Mouse (Mus musculus) MEL (cell line): ENCODE data around the gene Sdccag8. TPM values are rescaled to one million over a fixed set of nuclear protein-coding genes. Genes with fewer than 3 reads are reported as not detected.
A peak's percentile ranks its signal among the peaks of the same experiment; 100 is the strongest.

Experiments
- DNase-seq: peaks from one replicate; pipeline ENCODE4 v3.0.0; 2011; ENCODE audit warnings: low read depth, low spot score
- H3K27ac ChIP-seq: 2 replicates; pipeline ENCODE4 v1.5.1; 2012; ENCODE audit warnings: low read depth, mild to moderate bottlenecking, control low read depth, low read length, moderate library complexity; ENCODE audit not compliant: control insufficient read depth
- H3K27me3 ChIP-seq, 2 experiments: fragments of 150-350 bp in 1 of 2; sonication (generic) in 1 of 2; 2 replicates each; pipeline ENCODE4 v1.6.1; 2012; ENCODE audit warnings: low read length in 2 of 2, mild to moderate bottlenecking in 2 of 2, improper control_type of control experiment in 1 of 2, moderate library complexity in 1 of 2; ENCODE audit not compliant: insufficient read depth in 2 of 2, control insufficient read depth in 1 of 2
- H3K36me3 ChIP-seq, 2 experiments: 2 replicates each; pipeline ENCODE4 v1.6.1; 2012 to 2014; ENCODE audit warnings: low read length in 2 of 2, improper control_type of control experiment in 1 of 2, inconsistent platforms in 1 of 2, mild to moderate bottlenecking in 1 of 2; ENCODE audit not compliant: insufficient read depth in 2 of 2, control insufficient read depth in 1 of 2
- H3K4me1 ChIP-seq, 2 experiments: fragments of 150-350 bp in 1 of 2; sonication (generic) in 1 of 2; 2 replicates each; pipeline ENCODE4 v1.6.1; 2012; ENCODE audit warnings: low read length in 2 of 2, improper control_type of control experiment in 1 of 2, mild to moderate bottlenecking in 1 of 2; ENCODE audit not compliant: insufficient read depth in 2 of 2, control insufficient read depth in 1 of 2
- H3K4me3 ChIP-seq, 2 experiments: fragments of 150-350 bp in 1 of 2; sonication (generic) in 1 of 2; 2 replicates each; pipeline ENCODE4 v1.5.1; 2012; ENCODE audit warnings: low read depth in 2 of 2, low read length in 2 of 2, mild to moderate bottlenecking in 2 of 2, moderate library complexity in 2 of 2, control low read depth in 1 of 2, improper control_type of control experiment in 1 of 2; ENCODE audit not compliant: control insufficient read depth in 1 of 2, insufficient read depth in 1 of 2
- H3K79me2 ChIP-seq: 2 replicates; pipeline ENCODE4 v1.6.1; 2012; ENCODE audit warnings: mild to moderate bottlenecking, low read length, moderate library complexity; ENCODE audit not compliant: control insufficient read depth, poor library complexity, insufficient read depth
- H3K9ac ChIP-seq: 2 replicates; pipeline ENCODE4 v1.6.1; 2012; ENCODE audit warnings: low read depth, mild to moderate bottlenecking, control low read depth, low read length, moderate library complexity; ENCODE audit not compliant: control insufficient read depth, poor library complexity, severe bottlenecking
- H3K9me3 ChIP-seq: fragments of 150-350 bp; sonication (generic); replicated peaks from 2 replicates; pipeline ENCODE4 v1.6.1; 2012; ENCODE audit warnings: mild to moderate bottlenecking, low read length, improper control_type of control experiment, moderate library complexity; ENCODE audit not compliant: insufficient read depth
- CHD1 ChIP-seq: IDR thresholded peaks from 2 replicates; pipeline ENCODE4 v1.6.1; 2012; ENCODE audit warnings: low read depth, mild to moderate bottlenecking, inconsistent platforms, low read length, improper control_type of control experiment
- CTCF ChIP-seq, 3 experiments: IDR thresholded peaks in 2 of 3; conservative IDR thresholded peaks in 1 of 3; 2 replicates each; pipeline ENCODE4 v1.5.1; 2011 to 2012; ENCODE audit warnings: low read length in 3 of 3, low read depth in 2 of 3, mild to moderate bottlenecking in 2 of 3, improper control_type of control experiment in 1 of 3, inconsistent platforms in 1 of 3, mixed read lengths in 1 of 3, moderate library complexity in 1 of 3; ENCODE audit not compliant: control insufficient read depth in 1 of 3, insufficient read depth in 1 of 3, poor library complexity in 1 of 3, severe bottlenecking in 1 of 3
- EP300 ChIP-seq, 2 experiments: IDR thresholded peaks; 2 replicates each; pipeline ENCODE4 v1.6.1; 2011; ENCODE audit warnings: improper control_type of control experiment in 2 of 2, low read length in 2 of 2, low read depth in 1 of 2, mild to moderate bottlenecking in 1 of 2
- ETS1 ChIP-seq: IDR thresholded peaks from 2 replicates; pipeline ENCODE4 v1.6.1; 2012; ENCODE audit warnings: low read depth, mild to moderate bottlenecking, inconsistent platforms, low read length, improper control_type of control experiment, moderate library complexity
- KAT2A ChIP-seq: conservative IDR thresholded peaks from 2 replicates; pipeline ENCODE4 v1.6.1; 2012; ENCODE audit warnings: low read depth, low read length, improper control_type of control experiment, inconsistent platforms
- MAX ChIP-seq: IDR thresholded peaks from 2 replicates; pipeline ENCODE4 v1.6.1; 2011; ENCODE audit warnings: low read length, improper control_type of control experiment
- MYB ChIP-seq: IDR thresholded peaks from 2 replicates; pipeline ENCODE4 v1.6.1; 2011; ENCODE audit warnings: mild to moderate bottlenecking, low read depth, low read length, improper control_type of control experiment
- SIN3A ChIP-seq: IDR thresholded peaks from 2 replicates; pipeline ENCODE4 v1.6.1; 2012; ENCODE audit warnings: low read length, improper control_type of control experiment, inconsistent platforms
- SMC3 ChIP-seq: IDR thresholded peaks from 2 replicates; pipeline ENCODE4 v1.6.1; 2011; ENCODE audit warnings: low read depth, low read length, improper control_type of control experiment
- TAL1 ChIP-seq: IDR thresholded peaks from 2 replicates; pipeline ENCODE4 v1.6.1; 2012; ENCODE audit warnings: mild to moderate bottlenecking, inconsistent platforms, low read length, moderate library complexity, mixed read lengths
- TBP ChIP-seq: IDR thresholded peaks from 2 replicates; pipeline ENCODE4 v1.8.0; 2011; ENCODE audit warnings: low read depth, low read length, improper control_type of control experiment
- TCF12 ChIP-seq: IDR thresholded peaks from 2 replicates; pipeline ENCODE4 v1.6.1; 2014; ENCODE audit warnings: low read depth, mild to moderate bottlenecking, inconsistent platforms, low read length, improper control_type of control experiment, moderate library complexity
- USF2 ChIP-seq, 2 experiments: IDR thresholded peaks; 2 replicates each; pipeline ENCODE4 v1.6.1; 2011 to 2012; ENCODE audit warnings: improper control_type of control experiment in 2 of 2, low read length in 2 of 2, borderline replicate concordance in 1 of 2, inconsistent platforms in 1 of 2, low read depth in 1 of 2, mild to moderate bottlenecking in 1 of 2; ENCODE audit not compliant: insufficient read depth in 1 of 2
- ZC3H11A ChIP-seq: IDR thresholded peaks from 2 replicates; pipeline ENCODE4 v1.6.1; 2012; ENCODE audit warnings: low read depth, mild to moderate bottlenecking, inconsistent platforms, low read length, improper control_type of control experiment
- ZNF384 ChIP-seq: IDR thresholded peaks from 2 replicates; pipeline ENCODE4 v1.6.1; 2012; ENCODE audit warnings: low read depth, mild to moderate bottlenecking, inconsistent platforms, low read length, improper control_type of control experiment
- polyA plus RNA-seq, 2 experiments: library from polyadenylated mRNA; stranded (reverse) in 1 of 2; unstranded in 1 of 2; fragments of >175 nt in 1 of 2; fragments of >200 nt in 1 of 2; gene quantifications; 2 replicates each; pipeline versions ENCODE4 v1.2.1 to v1.2.4; 2012; ENCODE audit warnings: low replicate concordance in 2 of 2, low read depth in 1 of 2; ENCODE audit not compliant: insufficient read length in 2 of 2, insufficient read depth in 1 of 2, missing spikeins in 1 of 2
- total RNA-seq: library from RNA; depleted of rRNA; stranded (reverse); fragments of 300-350 nt; gene quantifications from 2 replicates; pipeline ENCODE4 v1.2.3, GENCODE M21; 2012

The Sdccag8 gene
- total and polyA plus RNA-seq, 3 experiments = 4.6 to 7.8 TPM; not detected in 1

DNA sequence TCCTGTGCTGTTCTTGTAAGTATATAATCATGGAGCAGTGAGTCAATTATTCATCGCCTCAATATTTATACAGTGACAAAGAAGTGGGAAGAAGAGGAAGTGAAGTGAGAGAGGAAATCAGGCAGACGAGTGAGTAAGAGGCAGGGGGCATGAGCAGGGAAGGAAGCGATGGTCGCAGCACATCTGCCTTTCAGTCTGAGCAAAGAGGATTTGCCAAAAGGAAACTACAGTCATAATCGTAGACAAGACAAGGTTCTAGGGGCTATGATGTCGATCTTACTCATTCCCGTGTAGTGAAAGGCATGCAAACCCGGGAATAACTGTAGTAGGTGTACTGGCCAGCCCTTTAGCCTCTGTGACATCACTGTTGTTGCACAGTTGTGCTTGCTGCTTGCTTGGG lies 18.1 kb downstream of the Sdccag8 start:
- DNase-seq = peak; percentile 51
- Histone ChIP-seq H3K27ac (no peak overlapping the region; the same call in 1 of the 2 replicates), H3K4me3 (no peak overlapping the region), H3K79me2 (peaks cover 18% of the 10 kb centered on the region), H3K9me3 (no peaks in the 10 kb centered on the region), H3K4me1 (peaks cover 12 to 26% of the 10 kb centered on the region in 2 experiments), H3K27me3 (no peaks in the 10 kb centered on the region), H3K9ac (no peak overlapping the region), H3K36me3 (peaks cover 0 to 19% of the 10 kb centered on the region in 2 experiments; a peak in 2 of 4 replicates)
- TF ChIP-seq TBP = no peak
- TF ChIP-seq KAT2A = no peak
- 0 out of 2 replicates have a peak, but pooled peaks have one; percentile 16 for TF ChIP-seq ETS1
- TF ChIP-seq ZNF384 = no peak
- no peak for TF ChIP-seq USF2 (IDR thresholded peaks at IDR 0.05; ENCODE audit: borderline replicate concordance in 1 of 2, insufficient read depth in 1 of 2, low read depth in 1 of 2, low read length in 2 of 2)

- no peak for TF ChIP-seq CTCF (IDR thresholded peaks at IDR 0.05 in 2 of 3, conservative IDR thresholded peaks at IDR 0.05 in 1 of 3; ENCODE audit: control insufficient read depth in 1 of 3, insufficient read depth in 1 of 3, low read depth in 2 of 3, low read length in 3 of 3, poor library complexity in 1 of 3, severe bottlenecking in 1 of 3)
- TF ChIP-seq EP300 (IDR thresholded peaks at IDR 0.05; ENCODE audit: low read depth in 1 of 2, low read length in 2 of 2) = no peak
- TF ChIP-seq ZC3H11A = no peak
- TF ChIP-seq TAL1 = no peak
- no peak for TF ChIP-seq SMC3
- TF ChIP-seq ZNF384 = no peak
- TF ChIP-seq KAT2A = no peak
- peaks cover 0 to 13% of the 10 kb centered on the region in 2 experiments; a peak in 2 of 4 replicates for H3K36me3 ChIP-seq
- DNase-seq = no peak
- H3K4me3 ChIP-seq = no peak overlapping the region
- H3K4me1 ChIP-seq = peaks cover 8 to 23% of the 10 kb centered on the region in 2 experiments
- no peak overlapping the region for H3K9ac ChIP-seq
- H3K27me3 ChIP-seq = no peaks in the 10 kb centered on the region
- no peaks in the 10 kb centered on the region for H3K9me3 ChIP-seq
- H3K79me2 ChIP-seq = peaks cover 18% of the 10 kb centered on the region
- H3K27ac ChIP-seq = no peak overlapping the region
Measured at GRCm38 (mm10) chr1:176833257-176833656, 18.8 kb downstream of the Sdccag8 start.

- Histone ChIP-seq H3K4me3 (peak overlapping the region; percentile 31 to 80; a peak in 3 of 4 replicates), H3K9ac (no peak overlapping the region), H3K9me3 (no peaks in the 10 kb centered on the region), H3K4me1 (peaks cover 8 to 21% of the 10 kb centered on the region in 2 experiments), H3K27me3 (no peaks in the 10 kb centered on the region), H3K27ac (no peak overlapping the region), H3K36me3 (peaks cover 0 to 11% of the 10 kb centered on the region in 2 experiments; a peak in 2 of 4 replicates), H3K79me2 (peaks cover 18% of the 10 kb centered on the region)
- DNase-seq = no peak
- TF ChIP-seq TCF12 (no peak), TAL1 (no peak), MYB (no peak), ETS1 (no peak), SIN3A (no peak), ZNF384 (no peak), MAX (no peak), EP300 (IDR thresholded peaks at IDR 0.05; ENCODE audit: low read depth in 1 of 2, low read length in 2 of 2) (no peak), TBP (no peak), CHD1 (no peak), KAT2A (no peak)
Measured at GRCm38 (mm10) chr1:176833948-176834347, 19.5 kb downstream of the Sdccag8 start.
